Mouse (Mus musculus): ENCODE data around the gene Zbtb11.

- TF ChIP-seq HCFC1 (IDR thresholded peaks at IDR 0.05; ENCODE audit: borderline replicate concordance, insufficient read depth, low read length) (no peak), ZC3H11A (IDR thresholded peaks at IDR 0.05; ENCODE audit: borderline replicate concordance, low read depth, low read length) (no peak), MAFK (IDR thresholded peaks at IDR 0.05; ENCODE audit: insufficient read depth, low read depth, low read length) (no peak)
These were observed 16.6 kb downstream of the Zbtb11 start for GRCm38 (mm10) chr16:55990311-55990710.

Measured in ES-E14 (cell line).